Mouse (Mus musculus): Measurements from ENCODE around the gene Gtpbp8. TPM values are rescaled to one million over a fixed set of nuclear protein-coding genes. Genes with fewer than 3 reads are reported as not detected.

Gene Gtpbp8
- total and polyA plus RNA-seq, 2 experiments from 2014 or later = 9.0 to 24.6 TPM

GRCm38 (mm10) chr16:44702272-44702671 lies 43.9 kb downstream of the Gtpbp8 start:
- Histone ChIP-seq H3K9ac (replicated peaks; ENCODE audit: low read depth, low read length) (no peak overlapping the region), H3K27me3 (ENCODE audit: control insufficient read depth, insufficient read depth, low read length) (no peaks in the 10 kb centered on the region), H3K4me2 (ENCODE audit: low read depth, low read length) (no peak overlapping the region), H3K27ac (ENCODE audit: low read depth) (no peak overlapping the region), H3K4me1 (ENCODE audit: control insufficient read depth, insufficient read depth) (peaks cover 5% of the 10 kb centered on the region; the same call in 1 of the 2 replicates), H3K36me3 (replicated peaks; ENCODE audit: control insufficient read depth, insufficient read depth, low read length) (no peaks in the 10 kb centered on the region), H3K9me3 (replicated peaks; ENCODE audit: control insufficient read depth, low read length) (no peaks in the 10 kb centered on the region), H3K4me3 (ENCODE audit: low read depth, low read length) (no peak overlapping the region)
- no peak for DNase-seq (ENCODE audit: low spot score)
- WGBS = 64% methylated on average over 5 of the region's 5 CpGs
- ATAC-seq (ENCODE audit: insufficient read depth, low read depth) = no peak
- TF ChIP-seq CTCF (IDR thresholded peaks at IDR 0.05; ENCODE audit: low read depth) (no peak), EP300 (IDR thresholded peaks at IDR 0.05; ENCODE audit: low read depth) (no peak)

- Histone ChIP-seq H3K4me2 (ENCODE audit: low read depth, low read length) (no peak overlapping the region), H3K36me3 (replicated peaks; ENCODE audit: control insufficient read depth, insufficient read depth, low read length) (no peaks in the 10 kb centered on the region), H3K9ac (replicated peaks; ENCODE audit: low read depth, low read length) (no peak overlapping the region), H3K9me3 (replicated peaks; ENCODE audit: control insufficient read depth, low read length) (no peaks in the 10 kb centered on the region), H3K4me3 (ENCODE audit: low read depth, low read length) (no peak overlapping the region), H3K4me1 (ENCODE audit: control insufficient read depth, insufficient read depth) (peaks cover 5% of the 10 kb centered on the region; the same call in 1 of the 2 replicates), H3K27ac (ENCODE audit: low read depth) (no peak overlapping the region), H3K27me3 (ENCODE audit: control insufficient read depth, insufficient read depth, low read length) (no peaks in the 10 kb centered on the region)
- ATAC-seq (ENCODE audit: insufficient read depth, low read depth) = no peak
- WGBS = 84% methylated on average over 3 of the region's 3 CpGs
- DNase-seq (ENCODE audit: low spot score) = no peak
- TF ChIP-seq CTCF (IDR thresholded peaks at IDR 0.05; ENCODE audit: low read depth) = no peak
- no peak for TF ChIP-seq EP300 (IDR thresholded peaks at IDR 0.05; ENCODE audit: low read depth)
Measured at GRCm38 (mm10) chr16:44701155-44701554, 45.0 kb downstream of the Gtpbp8 start.

GRCm38 (mm10) chr16:44697473-44698205 lies 48.5 kb downstream of the Gtpbp8 start:
- DNase-seq (ENCODE audit: low spot score) = no peak
- no peaks in the 10 kb centered on the region for H3K36me3 ChIP-seq (replicated peaks; ENCODE audit: control insufficient read depth, insufficient read depth, low read length)
- H3K9me3 ChIP-seq (replicated peaks; ENCODE audit: control insufficient read depth, low read length) = no peaks in the 10 kb centered on the region
- 0 out of 2 replicates have a peak, but pooled peaks cover 6% of the 10 kb centered on the region for H3K4me1 ChIP-seq (ENCODE audit: control insufficient read depth, insufficient read depth)
- no peak overlapping the region for H3K4me2 ChIP-seq (ENCODE audit: low read depth, low read length)
- 82% methylated on average over 5 of the region's 5 CpGs for WGBS
- no peak for ATAC-seq (ENCODE audit: insufficient read depth, low read depth)
- H3K4me3 ChIP-seq (ENCODE audit: low read depth, low read length) = no peak overlapping the region
- H3K27me3 ChIP-seq (ENCODE audit: control insufficient read depth, insufficient read depth, low read length) = no peaks in the 10 kb centered on the region
- TF ChIP-seq CTCF (IDR thresholded peaks at IDR 0.05; ENCODE audit: low read depth) (no peak), EP300 (IDR thresholded peaks at IDR 0.05; ENCODE audit: low read depth) (no peak)
- no peak overlapping the region for H3K9ac ChIP-seq (replicated peaks; ENCODE audit: low read depth, low read length)
- no peak overlapping the region for H3K27ac ChIP-seq (ENCODE audit: low read depth)

GRCm38 (mm10) chr16:44695859-44696620 lies 50.1 kb downstream of the Gtpbp8 start:
- Histone ChIP-seq H3K9me3 (replicated peaks; ENCODE audit: control insufficient read depth, low read length) (no peaks in the 10 kb centered on the region), H3K4me1 (ENCODE audit: control insufficient read depth, insufficient read depth) (peaks cover 10% of the 10 kb centered on the region), H3K36me3 (replicated peaks; ENCODE audit: control insufficient read depth, insufficient read depth, low read length) (no peaks in the 10 kb centered on the region), H3K27me3 (ENCODE audit: control insufficient read depth, insufficient read depth, low read length) (no peaks in the 10 kb centered on the region), H3K27ac (ENCODE audit: low read depth) (peak overlapping the region; percentile 11), H3K4me2 (ENCODE audit: low read depth, low read length) (no peak overlapping the region), H3K9ac (replicated peaks; ENCODE audit: low read depth, low read length) (no peak overlapping the region), H3K4me3 (ENCODE audit: low read depth, low read length) (no peak overlapping the region)
- ATAC-seq (ENCODE audit: insufficient read depth, low read depth) (peak; percentile 81), DNase-seq (ENCODE audit: low spot score) (peak; percentile 69)
- TF ChIP-seq CTCF (IDR thresholded peaks at IDR 0.05; ENCODE audit: low read depth) = 0 out of 2 replicates have a peak, but pooled peaks have one; percentile 10
- no peak for TF ChIP-seq EP300 (IDR thresholded peaks at IDR 0.05; ENCODE audit: low read depth)
- 23% methylated on average over 12 of the region's 12 CpGs for WGBS

GRCm38 (mm10) chr16:44695214-44695858 lies 50.8 kb downstream of the Gtpbp8 start:
- Histone ChIP-seq H3K9me3 (replicated peaks; ENCODE audit: control insufficient read depth, low read length) (no peaks in the 10 kb centered on the region), H3K4me1 (ENCODE audit: control insufficient read depth, insufficient read depth) (peaks cover 10% of the 10 kb centered on the region), H3K27me3 (ENCODE audit: control insufficient read depth, insufficient read depth, low read length) (no peaks in the 10 kb centered on the region), H3K27ac (ENCODE audit: low read depth) (peak overlapping the region; percentile 11), H3K4me3 (ENCODE audit: low read depth, low read length) (no peak overlapping the region), H3K36me3 (replicated peaks; ENCODE audit: control insufficient read depth, insufficient read depth, low read length) (no peaks in the 10 kb centered on the region), H3K4me2 (ENCODE audit: low read depth, low read length) (no peak overlapping the region), H3K9ac (replicated peaks; ENCODE audit: low read depth, low read length) (no peak overlapping the region)
- 0 out of 2 replicates have a peak, but pooled peaks have one; percentile 13 for TF ChIP-seq EP300 (IDR thresholded peaks at IDR 0.05; ENCODE audit: low read depth)
- no peak for TF ChIP-seq CTCF (IDR thresholded peaks at IDR 0.05; ENCODE audit: low read depth)
- no peak for DNase-seq (ENCODE audit: low spot score)
- 63% methylated on average over 8 of the region's 8 CpGs for whole genome bisulfite sequencing
- peak; percentile 15; the same call in 1 of the 2 replicates for ATAC-seq (ENCODE audit: insufficient read depth, low read depth)
